Mouse (Mus musculus): ENCODE data around the gene Gm39566. TPM values are rescaled to one million over a fixed set of nuclear protein-coding genes. Genes with fewer than 3 reads are reported as not detected.
A peak's percentile ranks its signal among the peaks of the same experiment; 100 is the strongest.

Gm39566 gene
- total and polyA plus RNA-seq, 3 experiments, result 0.04 TPM; not detected in 2

GRCm38 (mm10) chr11:69833554-69833953, 18.5 kb upstream of the Gm39566 start:
- peaks cover 7 to 22% of the 10 kb centered on the region in 2 experiments for H3K4me1 ChIP-seq (ENCODE audit: control insufficient read depth in 1 of 2, insufficient read depth in 2 of 2, low read length in 2 of 2)
- peaks cover 2 to 10% of the 10 kb centered on the region in 2 experiments; a peak in 2 of 4 replicates for H3K36me3 ChIP-seq (ENCODE audit: control insufficient read depth in 1 of 2, insufficient read depth in 2 of 2, low read length in 2 of 2)
- H3K9ac ChIP-seq (ENCODE audit: control insufficient read depth, low read depth, low read length, poor library complexity, severe bottlenecking), result peak overlapping the region; percentile 74
- H3K27ac ChIP-seq (ENCODE audit: control insufficient read depth, low read depth, low read length), result peak overlapping the region; percentile 46
- peak; percentile 89 for DNase-seq (ENCODE audit: low read depth, low spot score)
- no peaks in the 10 kb centered on the region for H3K9me3 ChIP-seq (replicated peaks; ENCODE audit: insufficient read depth, low read length)
- TF ChIP-seq GATA1 (IDR thresholded peaks at IDR 0.05; ENCODE audit: low read depth, low read length), result peak; percentile 45; the same call in 1 of the 2 replicates
- no peak for TF ChIP-seq KAT2A (conservative IDR thresholded peaks at IDR 0.05; ENCODE audit: low read depth, low read length)
- TF ChIP-seq POLR2AphosphoS2 (IDR thresholded peaks at IDR 0.05; ENCODE audit: low read length), result peak; percentile 40; the same call in 1 of the 2 replicates
- TF ChIP-seq TAL1 (IDR thresholded peaks at IDR 0.05; ENCODE audit: low read length), result 0 out of 2 replicates have a peak, but pooled peaks have one; percentile 14
- no peak for TF ChIP-seq CHD1 (IDR thresholded peaks at IDR 0.05; ENCODE audit: low read depth, low read length)
- peak; percentile 64; the same call in 1 of the 2 replicates for TF ChIP-seq ZKSCAN1 (IDR thresholded peaks at IDR 0.05; ENCODE audit: low read depth, low read length)
- no peak for TF ChIP-seq POLR2AphosphoS5 (IDR thresholded peaks at IDR 0.05; ENCODE audit: borderline replicate concordance, low read depth, low read length)
- peak; percentile 29; the same call in 1 of the 2 replicates for TF ChIP-seq TCF12 (IDR thresholded peaks at IDR 0.05; ENCODE audit: low read depth, low read length)
- no peak for TF ChIP-seq UBTF (IDR thresholded peaks at IDR 0.05; ENCODE audit: borderline replicate concordance, insufficient read depth, low read depth, low read length)
- peak; percentile 52 for TF ChIP-seq TBP (IDR thresholded peaks at IDR 0.05; ENCODE audit: low read depth, low read length)
- TF ChIP-seq SMC3 (IDR thresholded peaks at IDR 0.05; ENCODE audit: low read depth, low read length), result peak; percentile 4; the same call in 1 of the 2 replicates
- H3K4me3 ChIP-seq (ENCODE audit: control insufficient read depth in 1 of 2, insufficient read depth in 1 of 2, low read depth in 2 of 2, low read length in 2 of 2), result peak overlapping the region; percentile 47 to 55
- no peaks in the 10 kb centered on the region; a peak in 1 of 4 replicates for H3K27me3 ChIP-seq (ENCODE audit: control insufficient read depth in 1 of 2, insufficient read depth in 2 of 2, low read length in 2 of 2)
- peaks cover 1% of the 10 kb centered on the region; the same call in 1 of the 2 replicates for H3K79me2 ChIP-seq (ENCODE audit: control insufficient read depth, insufficient read depth, low read length, poor library complexity)

GRCm38 (mm10) chr11:69828832-69829231, 13.7 kb upstream of the Gm39566 start:
- Histone ChIP-seq H3K27ac (ENCODE audit: control insufficient read depth, low read depth, low read length) (no peak overlapping the region), H3K79me2 (ENCODE audit: control insufficient read depth, insufficient read depth, low read length, poor library complexity) (peaks cover under 1% of the 10 kb centered on the region; the same call in 1 of the 2 replicates), H3K4me1 (ENCODE audit: control insufficient read depth in 1 of 2, insufficient read depth in 2 of 2, low read length in 2 of 2) (peaks cover 3 to 9% of the 10 kb centered on the region in 2 experiments; a peak in 3 of 4 replicates), H3K9ac (ENCODE audit: control insufficient read depth, low read depth, low read length, poor library complexity, severe bottlenecking) (no peak overlapping the region), H3K9me3 (replicated peaks; ENCODE audit: insufficient read depth, low read length) (no peaks in the 10 kb centered on the region), H3K27me3 (ENCODE audit: control insufficient read depth in 1 of 2, insufficient read depth in 2 of 2, low read length in 2 of 2) (no peaks in the 10 kb centered on the region), H3K36me3 (ENCODE audit: control insufficient read depth in 1 of 2, insufficient read depth in 2 of 2, low read length in 2 of 2) (peaks cover 2 to 5% of the 10 kb centered on the region in 2 experiments; a peak in 3 of 4 replicates), H3K4me3 (ENCODE audit: control insufficient read depth in 1 of 2, insufficient read depth in 1 of 2, low read depth in 2 of 2, low read length in 2 of 2) (no peak overlapping the region)
- no peak for TF ChIP-seq GATA1 (IDR thresholded peaks at IDR 0.05; ENCODE audit: low read depth, low read length)
- TF ChIP-seq MAZ (IDR thresholded peaks at IDR 0.05; ENCODE audit: low read depth, low read length), result no peak
- TF ChIP-seq ETS1 (IDR thresholded peaks at IDR 0.05; ENCODE audit: low read depth, low read length), result no peak
- TF ChIP-seq UBTF (IDR thresholded peaks at IDR 0.05; ENCODE audit: borderline replicate concordance, insufficient read depth, low read depth, low read length), result no peak
- TF ChIP-seq USF1 (IDR thresholded peaks at IDR 0.05; ENCODE audit: low read depth, low read length), result no peak
- no peak for TF ChIP-seq SMC3 (IDR thresholded peaks at IDR 0.05; ENCODE audit: low read depth, low read length)
- no peak for TF ChIP-seq ZKSCAN1 (IDR thresholded peaks at IDR 0.05; ENCODE audit: low read depth, low read length)
- TF ChIP-seq ZC3H11A (IDR thresholded peaks at IDR 0.05; ENCODE audit: low read depth, low read length), result no peak
- TF ChIP-seq MYB (IDR thresholded peaks at IDR 0.05; ENCODE audit: low read depth, low read length), result no peak
- TF ChIP-seq MEF2A (IDR thresholded peaks at IDR 0.05; ENCODE audit: extremely low read depth, insufficient replicate concordance, low read depth, low read length, poor library complexity, severe bottlenecking), result no peak
- no peak for TF ChIP-seq POLR2A (IDR thresholded peaks at IDR 0.05; ENCODE audit: control insufficient read depth in 1 of 2, insufficient read depth in 1 of 2, low read depth in 1 of 2, low read length in 2 of 2, poor library complexity in 1 of 2)
- no peak for TF ChIP-seq CHD2 (IDR thresholded peaks at IDR 0.05; ENCODE audit: low read length)
- TF ChIP-seq GABPA (IDR thresholded peaks at IDR 0.05; ENCODE audit: low read depth, low read length), result no peak
- no peak for TF ChIP-seq RAD21 (IDR thresholded peaks at IDR 0.05; ENCODE audit: low read depth, low read length)
- no peak for TF ChIP-seq TBP (IDR thresholded peaks at IDR 0.05; ENCODE audit: low read depth, low read length)
- no peak for TF ChIP-seq KAT2A (conservative IDR thresholded peaks at IDR 0.05; ENCODE audit: low read depth, low read length)
- no peak for TF ChIP-seq TCF12 (IDR thresholded peaks at IDR 0.05; ENCODE audit: low read depth, low read length)
- TF ChIP-seq CHD1 (IDR thresholded peaks at IDR 0.05; ENCODE audit: low read depth, low read length), result no peak
- no peak for TF ChIP-seq RCOR1 (IDR thresholded peaks at IDR 0.05; ENCODE audit: low read depth, low read length)
- no peak for TF ChIP-seq CTCF (IDR thresholded peaks at IDR 0.05 in 2 of 3, conservative IDR thresholded peaks at IDR 0.05 in 1 of 3; ENCODE audit: control insufficient read depth in 1 of 3, insufficient read depth in 1 of 3, low read depth in 2 of 3, low read length in 3 of 3, poor library complexity in 1 of 3, severe bottlenecking in 1 of 3)
- DNase-seq (ENCODE audit: low read depth, low spot score), result no peak

Measured in MEL (cell line).